Mouse (Mus musculus): ENCODE data around the gene Kirrel3. TPM values are rescaled to one million over a fixed set of nuclear protein-coding genes. Genes with fewer than 3 reads are reported as not detected.
A peak's percentile ranks its signal among the peaks of the same experiment; 100 is the strongest.

Gene Kirrel3
- polyA plus RNA-seq, 1 experiment from 2014 or later = 54.0 TPM

DNA sequence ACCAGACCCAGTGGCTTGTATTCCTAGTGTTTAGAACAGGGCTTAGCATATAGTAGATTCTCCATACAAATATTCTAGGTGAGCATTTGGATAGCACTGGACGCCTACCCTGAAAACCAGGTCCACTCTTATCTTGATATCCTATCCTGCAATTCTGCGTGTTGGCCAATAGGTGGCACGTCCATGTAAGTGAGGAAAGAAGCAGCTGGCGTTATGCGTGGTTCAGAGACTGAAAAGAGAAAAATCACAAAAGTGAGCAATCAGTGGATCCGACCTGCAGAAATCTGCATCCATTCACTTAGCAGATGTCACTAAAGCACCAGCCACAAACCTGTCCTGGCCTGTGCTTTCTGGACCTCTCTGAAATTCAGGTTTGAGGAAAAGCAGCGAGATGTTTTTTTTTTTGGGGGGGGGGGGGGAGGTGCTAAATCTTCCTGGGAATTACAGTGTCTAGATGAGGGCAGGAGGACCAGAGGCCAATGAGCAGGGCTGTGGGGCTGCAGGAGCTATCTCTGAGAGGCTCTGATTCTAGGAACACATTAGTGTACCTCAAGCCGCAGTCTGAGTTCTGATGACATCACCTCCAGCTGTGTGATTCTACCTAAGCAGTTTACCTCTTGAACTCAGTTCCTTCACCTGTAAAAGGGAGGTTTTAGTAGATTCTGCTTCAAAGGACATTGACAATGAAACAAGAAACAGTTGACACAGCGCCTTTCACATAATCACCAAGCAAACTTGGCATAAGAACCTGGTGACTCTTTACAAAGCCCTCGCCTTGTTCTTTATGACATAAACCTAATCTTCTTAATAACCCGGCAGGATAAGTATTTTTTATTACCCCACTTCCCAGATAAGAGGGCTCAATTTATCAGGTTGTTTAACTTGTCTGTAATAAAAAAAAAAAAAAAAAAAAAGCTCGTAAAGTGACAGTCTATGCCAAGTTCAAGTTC lies 498.1 kb downstream of the Kirrel3 start:
- H3K4me3 ChIP-seq (ENCODE audit: low read depth, low read length) = no peak overlapping the region
- WGBS = 39% methylated on average over 12 of the region's 12 CpGs

DNA sequence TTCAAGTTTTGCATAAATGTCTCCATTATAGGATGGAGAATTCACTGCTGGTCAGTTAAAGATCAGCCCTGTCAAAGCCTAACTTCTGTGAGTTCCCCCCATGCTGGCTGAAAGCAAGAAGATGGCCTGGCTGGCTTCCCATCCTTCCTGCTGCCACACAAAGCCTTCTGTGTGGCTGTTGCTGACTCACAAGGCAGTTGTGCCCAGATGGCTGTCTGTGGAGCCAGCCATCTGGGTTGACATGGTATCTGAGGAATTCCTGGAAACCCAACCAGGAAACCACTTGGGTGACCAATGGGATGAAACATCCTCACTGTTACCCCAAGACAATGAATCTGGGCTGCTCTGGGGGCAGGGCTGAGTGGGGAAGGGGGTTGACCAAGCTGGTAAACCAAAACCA lies 500.5 kb downstream of the Kirrel3 start:
- Histone ChIP-seq H3K9ac (ENCODE audit: low read depth, low read length) (no peak overlapping the region), H3K27me3 (ENCODE audit: control insufficient read depth, insufficient read depth, low read depth, low read length) (no peaks in the 10 kb centered on the region), H3K4me3 (ENCODE audit: low read depth, low read length) (no peak overlapping the region), H3K27ac (ENCODE audit: low read length) (no peak overlapping the region), H3K4me2 (ENCODE audit: low read length) (no peak overlapping the region), H3K36me3 (ENCODE audit: control insufficient read depth, insufficient read depth, low read length) (no peaks in the 10 kb centered on the region), H3K9me3 (replicated peaks; ENCODE audit: control insufficient read depth, low read length, poor library complexity, severe bottlenecking) (no peaks in the 10 kb centered on the region), H3K4me1 (ENCODE audit: control insufficient read depth, insufficient read depth, low read length) (no peaks in the 10 kb centered on the region)
- no peak for ATAC-seq

More for the DNA sequence above, 498.1 kb downstream of the Kirrel3 start:
- H3K4me1 ChIP-seq (ENCODE audit: control insufficient read depth, insufficient read depth, low read length) = no peaks in the 10 kb centered on the region
- no peaks in the 10 kb centered on the region for H3K27me3 ChIP-seq (ENCODE audit: control insufficient read depth, insufficient read depth, low read depth, low read length)
- peak; percentile 47 for ATAC-seq
- no peak overlapping the region for H3K9ac ChIP-seq (ENCODE audit: low read depth, low read length)
- H3K36me3 ChIP-seq (ENCODE audit: control insufficient read depth, insufficient read depth, low read length) = no peaks in the 10 kb centered on the region
- H3K9me3 ChIP-seq (replicated peaks; ENCODE audit: control insufficient read depth, low read length, poor library complexity, severe bottlenecking) = no peaks in the 10 kb centered on the region; the same call in 1 of the 2 replicates
- H3K4me2 ChIP-seq (ENCODE audit: low read length) = 0 out of 2 replicates have a peak overlapping the region, but pooled peaks have one; percentile 5
- H3K27ac ChIP-seq (ENCODE audit: low read length) = no peak overlapping the region

DNA sequence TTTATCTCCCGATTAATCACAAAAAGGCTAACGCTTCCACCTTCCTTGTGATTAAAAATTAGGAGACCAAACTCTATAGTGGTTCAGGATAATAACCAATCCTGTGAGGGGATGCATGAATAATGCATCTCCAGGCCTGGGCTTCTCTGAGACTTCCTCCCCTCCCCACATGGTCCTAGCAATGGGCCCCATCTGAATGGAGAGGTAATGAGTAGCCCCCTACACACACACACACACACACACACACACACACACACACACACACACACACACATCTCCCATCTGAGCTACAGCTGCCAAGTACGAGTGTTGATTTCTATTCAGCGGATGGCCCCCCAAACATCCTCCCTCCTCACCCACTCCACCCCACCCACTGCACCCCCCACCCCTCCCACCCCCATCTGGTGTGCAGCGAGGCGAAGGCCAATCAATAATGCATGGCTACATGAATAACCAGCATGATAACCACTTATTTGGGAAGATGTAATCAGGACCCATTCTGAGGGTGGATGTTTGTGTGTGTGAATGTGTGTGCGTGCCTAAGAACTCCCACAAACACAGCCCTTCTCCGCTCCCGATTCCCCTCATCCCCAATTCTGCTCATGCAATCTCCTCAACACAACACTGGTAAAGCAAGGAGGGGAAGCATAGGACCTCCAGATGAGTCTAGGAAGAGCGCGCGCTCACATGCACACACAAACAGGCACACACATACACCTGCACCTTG lies 501.9 kb downstream of the Kirrel3 start:
- WGBS = 66% methylated on average over 12 of the region's 12 CpGs
- ATAC-seq = peak; percentile 40; the same call in 1 of the 2 replicates
- H3K9me3 ChIP-seq (replicated peaks; ENCODE audit: control insufficient read depth, low read length, poor library complexity, severe bottlenecking) = no peaks in the 10 kb centered on the region

DNA sequence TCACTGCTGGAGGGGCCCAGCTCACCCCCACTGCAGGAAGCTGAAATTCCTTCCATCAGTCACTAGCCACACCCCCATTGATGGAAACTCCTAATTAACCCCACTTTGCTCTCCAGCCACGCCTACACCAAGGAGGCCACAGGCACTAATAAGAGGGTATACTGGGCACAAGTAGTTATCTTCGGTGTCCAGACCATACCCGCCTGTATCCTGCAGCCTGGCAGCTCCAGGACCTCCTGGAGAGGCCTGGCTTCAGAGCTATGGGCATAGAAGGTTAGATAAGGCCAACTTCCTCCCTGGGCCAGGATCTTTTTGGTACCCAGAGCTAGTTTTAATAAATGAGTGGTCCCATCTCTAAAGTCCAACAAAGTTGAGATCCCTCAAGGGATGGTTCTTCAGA lies 503.0 kb downstream of the Kirrel3 start:
- Histone ChIP-seq H3K4me3 (ENCODE audit: low read depth, low read length) (no peak overlapping the region), H3K36me3 (ENCODE audit: control insufficient read depth, insufficient read depth, low read length) (no peaks in the 10 kb centered on the region), H3K9me3 (replicated peaks; ENCODE audit: control insufficient read depth, low read length, poor library complexity, severe bottlenecking) (no peaks in the 10 kb centered on the region), H3K9ac (ENCODE audit: low read depth, low read length) (no peak overlapping the region), H3K4me2 (ENCODE audit: low read length) (no peak overlapping the region), H3K27ac (ENCODE audit: low read length) (no peak overlapping the region), H3K4me1 (ENCODE audit: control insufficient read depth, insufficient read depth, low read length) (no peaks in the 10 kb centered on the region), H3K27me3 (ENCODE audit: control insufficient read depth, insufficient read depth, low read depth, low read length) (no peaks in the 10 kb centered on the region)
- 87% methylated on average over 3 of the region's 3 CpGs for WGBS
- no peak for ATAC-seq

More for the DNA sequence above, 501.9 kb downstream of the Kirrel3 start:
- Histone ChIP-seq H3K9ac (ENCODE audit: low read depth, low read length) (no peak overlapping the region), H3K36me3 (ENCODE audit: control insufficient read depth, insufficient read depth, low read length) (no peaks in the 10 kb centered on the region), H3K4me1 (ENCODE audit: control insufficient read depth, insufficient read depth, low read length) (no peaks in the 10 kb centered on the region), H3K27me3 (ENCODE audit: control insufficient read depth, insufficient read depth, low read depth, low read length) (no peaks in the 10 kb centered on the region), H3K4me2 (ENCODE audit: low read length) (no peak overlapping the region), H3K27ac (ENCODE audit: low read length) (no peak overlapping the region), H3K4me3 (ENCODE audit: low read depth, low read length) (no peak overlapping the region)

DNA sequence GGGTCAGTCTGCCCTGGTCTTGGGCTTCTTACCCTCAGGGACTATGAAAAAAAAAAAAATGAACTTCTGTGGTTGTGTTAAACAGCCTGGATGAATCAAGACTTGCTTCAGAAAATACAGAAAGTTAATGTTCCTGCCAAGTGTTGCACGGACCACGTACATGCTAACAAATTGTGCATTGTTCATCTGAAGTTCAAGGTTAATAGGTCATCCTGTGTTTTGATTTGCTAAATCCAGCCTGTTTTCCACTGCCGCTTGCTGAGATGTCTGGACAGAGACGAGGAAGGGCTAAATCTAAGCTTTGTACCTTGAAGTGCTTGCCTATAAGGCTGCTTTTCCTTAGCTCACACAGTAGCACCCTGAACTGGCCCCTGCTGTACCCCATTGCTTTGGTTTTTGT lies 506.5 kb downstream of the Kirrel3 start:
- no peak overlapping the region for H3K4me2 ChIP-seq (ENCODE audit: low read length)
- no peak for ATAC-seq
- no peaks in the 10 kb centered on the region for H3K9me3 ChIP-seq (replicated peaks; ENCODE audit: control insufficient read depth, low read length, poor library complexity, severe bottlenecking)
- H3K27ac ChIP-seq (ENCODE audit: low read length) = no peak overlapping the region
- H3K4me1 ChIP-seq (ENCODE audit: control insufficient read depth, insufficient read depth, low read length) = no peaks in the 10 kb centered on the region; the same call in none of the 2 replicates
- H3K27me3 ChIP-seq (ENCODE audit: control insufficient read depth, insufficient read depth, low read depth, low read length) = no peaks in the 10 kb centered on the region
- H3K9ac ChIP-seq (ENCODE audit: low read depth, low read length) = no peak overlapping the region
- WGBS = 38% methylated on average over 4 of the region's 4 CpGs
- H3K36me3 ChIP-seq (ENCODE audit: control insufficient read depth, insufficient read depth, low read length) = no peaks in the 10 kb centered on the region
- no peak overlapping the region for H3K4me3 ChIP-seq (ENCODE audit: low read depth, low read length)

DNA sequence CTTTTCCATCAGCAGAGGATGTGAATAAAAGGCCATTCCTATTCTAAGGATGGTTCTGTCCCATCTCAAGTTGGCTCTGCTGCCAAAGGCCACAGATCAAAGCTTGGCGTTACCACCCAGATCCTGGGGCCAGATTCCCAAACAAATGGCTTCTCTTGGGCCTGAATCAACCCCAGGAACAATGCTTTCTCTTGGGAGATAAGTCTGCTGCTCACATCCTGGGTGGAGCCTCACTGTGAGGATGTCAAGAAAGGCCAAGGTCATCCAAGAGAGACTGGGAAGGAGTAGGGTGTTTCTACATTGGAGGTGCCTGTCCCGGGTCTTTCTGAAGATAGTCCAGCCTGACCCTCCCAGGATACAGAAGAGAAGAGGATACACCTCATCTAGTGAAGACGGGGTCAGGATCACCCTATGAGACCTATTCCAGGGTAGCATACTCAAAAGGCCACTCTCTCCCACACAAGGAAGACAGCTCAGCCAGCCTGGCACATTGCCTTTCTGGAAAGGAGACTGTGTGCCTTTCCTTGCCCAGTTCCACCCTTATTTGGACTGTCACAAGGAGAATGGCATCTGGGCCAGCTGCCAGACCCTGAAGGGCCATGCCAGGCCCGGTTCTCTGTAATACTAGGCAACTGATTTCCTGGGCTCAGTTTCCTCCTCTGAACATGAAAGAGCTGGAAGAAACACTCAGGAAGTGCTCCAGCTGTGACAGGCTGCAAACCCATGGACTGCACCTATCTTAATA lies 507.9 kb downstream of the Kirrel3 start:
- Histone ChIP-seq H3K36me3 (ENCODE audit: control insufficient read depth, insufficient read depth, low read length) (no peaks in the 10 kb centered on the region), H3K9ac (ENCODE audit: low read depth, low read length) (no peak overlapping the region), H3K4me1 (ENCODE audit: control insufficient read depth, insufficient read depth, low read length) (no peaks in the 10 kb centered on the region; the same call in none of the 2 replicates), H3K4me2 (ENCODE audit: low read length) (no peak overlapping the region), H3K9me3 (replicated peaks; ENCODE audit: control insufficient read depth, low read length, poor library complexity, severe bottlenecking) (no peaks in the 10 kb centered on the region), H3K27ac (ENCODE audit: low read length) (no peak overlapping the region), H3K27me3 (ENCODE audit: control insufficient read depth, insufficient read depth, low read depth, low read length) (no peaks in the 10 kb centered on the region), H3K4me3 (ENCODE audit: low read depth, low read length) (no peak overlapping the region)
- ATAC-seq = 0 out of 2 replicates have a peak, but pooled peaks have one; percentile 44
- 73% methylated on average over 4 of the region's 4 CpGs for WGBS

DNA sequence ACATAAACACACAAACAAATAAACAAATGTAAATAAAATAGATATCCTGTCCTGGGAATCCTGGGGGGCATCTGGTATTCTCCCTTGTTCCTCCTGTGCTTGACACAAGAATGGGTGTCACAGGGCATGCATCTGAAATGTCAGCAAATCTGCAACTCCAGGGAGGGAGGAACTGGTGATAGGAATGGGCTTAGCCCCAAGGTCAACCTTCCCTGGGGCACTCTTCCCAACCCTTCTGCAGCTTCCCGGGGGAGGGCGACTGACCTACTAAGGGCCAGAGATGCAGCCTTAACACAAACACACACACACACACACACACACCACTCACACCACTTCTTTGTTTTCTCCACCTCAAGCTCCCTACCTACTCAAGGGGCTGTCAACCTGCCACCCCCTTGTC lies 509.4 kb downstream of the Kirrel3 start:
- Histone ChIP-seq H3K4me2 (ENCODE audit: low read length) (no peak overlapping the region), H3K9ac (ENCODE audit: low read depth, low read length) (no peak overlapping the region), H3K27me3 (ENCODE audit: control insufficient read depth, insufficient read depth, low read depth, low read length) (no peaks in the 10 kb centered on the region), H3K4me3 (ENCODE audit: low read depth, low read length) (no peak overlapping the region), H3K27ac (ENCODE audit: low read length) (0 out of 2 replicates have a peak overlapping the region, but pooled peaks have one; percentile 24), H3K4me1 (ENCODE audit: control insufficient read depth, insufficient read depth, low read length) (no peaks in the 10 kb centered on the region; the same call in none of the 2 replicates), H3K9me3 (replicated peaks; ENCODE audit: control insufficient read depth, low read length, poor library complexity, severe bottlenecking) (no peaks in the 10 kb centered on the region), H3K36me3 (ENCODE audit: control insufficient read depth, insufficient read depth, low read length) (no peaks in the 10 kb centered on the region)
- 80% methylated on average over 2 of the region's 2 CpGs for WGBS
- ATAC-seq = no peak

DNA sequence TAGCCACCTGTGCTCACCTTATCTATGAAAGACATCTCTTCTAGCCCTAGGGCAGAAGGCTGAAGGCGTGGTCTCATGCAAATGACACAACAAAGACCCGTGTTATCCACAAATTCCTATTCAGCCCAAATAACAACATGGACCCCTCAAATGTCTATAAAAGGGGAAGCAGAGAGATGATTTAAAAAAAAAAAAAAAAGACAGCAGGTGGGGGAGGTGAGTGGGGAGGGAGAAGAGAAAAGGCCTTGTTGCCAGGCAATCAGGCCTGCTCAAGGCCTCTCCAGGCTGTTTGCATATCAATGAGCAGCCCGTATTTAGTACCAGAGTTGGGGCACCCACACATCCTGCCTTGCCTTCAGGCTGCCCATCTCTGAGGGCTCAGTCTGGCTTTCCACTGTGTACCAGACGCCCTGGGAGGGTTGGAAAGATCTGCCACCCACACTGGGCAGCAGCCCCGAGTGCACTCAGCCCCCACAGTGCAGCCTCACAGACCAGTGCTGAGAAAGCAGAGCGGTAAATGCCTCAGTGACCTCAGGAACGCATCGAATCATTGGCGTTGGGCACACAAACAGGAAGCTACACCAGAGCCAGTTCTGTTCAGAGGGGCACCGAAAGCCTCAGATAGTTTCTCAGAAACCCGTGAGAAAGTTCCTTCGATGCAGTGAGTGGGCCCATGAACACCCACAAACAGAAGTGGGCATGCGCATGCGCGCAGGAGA lies 510.1 kb downstream of the Kirrel3 start:
- no peak overlapping the region for H3K9ac ChIP-seq (ENCODE audit: low read depth, low read length)
- WGBS = 35% methylated on average over 15 of the region's 15 CpGs
- H3K36me3 ChIP-seq (ENCODE audit: control insufficient read depth, insufficient read depth, low read length) = no peaks in the 10 kb centered on the region
- ATAC-seq = peak; percentile 73
- no peak overlapping the region for H3K4me3 ChIP-seq (ENCODE audit: low read depth, low read length)
- H3K9me3 ChIP-seq (replicated peaks; ENCODE audit: control insufficient read depth, low read length, poor library complexity, severe bottlenecking) = no peaks in the 10 kb centered on the region
- H3K27ac ChIP-seq (ENCODE audit: low read length) = peak overlapping the region; percentile 1; the same call in 1 of the 2 replicates
- H3K4me2 ChIP-seq (ENCODE audit: low read length) = no peak overlapping the region
- H3K4me1 ChIP-seq (ENCODE audit: control insufficient read depth, insufficient read depth, low read length) = no peaks in the 10 kb centered on the region; the same call in none of the 2 replicates
- no peaks in the 10 kb centered on the region for H3K27me3 ChIP-seq (ENCODE audit: control insufficient read depth, insufficient read depth, low read depth, low read length)

All from midbrain, embryonic 16.5 days (tissue).